Mouse (Mus musculus) gastrocnemius, postnatal 4 days (tissue): ENCODE data around the gene Faxc. TPM values are rescaled to one million over a fixed set of nuclear protein-coding genes. Genes with fewer than 3 reads are reported as not detected.

Experiments
- DNase-seq, 2 experiments: peaks; one replicate each; pipeline ENCODE4 v3.0.0; 2021 to 2022; ENCODE audit warnings: low spot score in 2 of 2, mixed read lengths in 2 of 2
- total RNA-seq, 2 experiments: library from RNA; stranded (reverse); gene quantifications; 2 replicates each; pipeline ENCODE4 v1.2.3; 2021

The Faxc gene
- total RNA-seq, 2 experiments from 2014 or later = 6.4 to 6.7 TPM

GRCm38 (mm10) chr4:22018414-22018813 lies 87.3 kb downstream of the Faxc start:
- DNase-seq = no peak

GRCm38 (mm10) chr4:22029951-22030350 lies 98.8 kb downstream of the Faxc start:
- no peak for DNase-seq

Other genes with a start within 250 kb of the Faxc start
- not detected for gene Prdm13, start 245.4 kb upstream of the Faxc start, total RNA-seq
- gene Ccnc, start 203.6 kb upstream of the Faxc start, total RNA-seq = 10 to 100 TPM; 15.5 to 16.3 TPM
- gene Usp45, start 164.2 kb upstream of the Faxc start, total RNA-seq = 10 to 100 TPM; 14.1 to 18.6 TPM
- gene Tstd3, start 164.1 kb upstream of the Faxc start, total RNA-seq = 1 to 10 TPM; 7.3 to 9.5 TPM
- 10 to 100 TPM; 62.2 to 88.1 TPM for gene Pnisr, start 83.7 kb upstream of the Faxc start, total RNA-seq
- 10 to 100 TPM; 11.4 to 12.3 TPM for gene Coq3, start 51.7 kb upstream of the Faxc start, total RNA-seq